Mouse (Mus musculus): Measurements from ENCODE around the gene Crybg2. TPM values are rescaled to one million over a fixed set of nuclear protein-coding genes. Genes with fewer than 3 reads are reported as not detected.

The Crybg2 gene
- polyA plus RNA-seq, 1 experiment: 5.7 TPM

DNA sequence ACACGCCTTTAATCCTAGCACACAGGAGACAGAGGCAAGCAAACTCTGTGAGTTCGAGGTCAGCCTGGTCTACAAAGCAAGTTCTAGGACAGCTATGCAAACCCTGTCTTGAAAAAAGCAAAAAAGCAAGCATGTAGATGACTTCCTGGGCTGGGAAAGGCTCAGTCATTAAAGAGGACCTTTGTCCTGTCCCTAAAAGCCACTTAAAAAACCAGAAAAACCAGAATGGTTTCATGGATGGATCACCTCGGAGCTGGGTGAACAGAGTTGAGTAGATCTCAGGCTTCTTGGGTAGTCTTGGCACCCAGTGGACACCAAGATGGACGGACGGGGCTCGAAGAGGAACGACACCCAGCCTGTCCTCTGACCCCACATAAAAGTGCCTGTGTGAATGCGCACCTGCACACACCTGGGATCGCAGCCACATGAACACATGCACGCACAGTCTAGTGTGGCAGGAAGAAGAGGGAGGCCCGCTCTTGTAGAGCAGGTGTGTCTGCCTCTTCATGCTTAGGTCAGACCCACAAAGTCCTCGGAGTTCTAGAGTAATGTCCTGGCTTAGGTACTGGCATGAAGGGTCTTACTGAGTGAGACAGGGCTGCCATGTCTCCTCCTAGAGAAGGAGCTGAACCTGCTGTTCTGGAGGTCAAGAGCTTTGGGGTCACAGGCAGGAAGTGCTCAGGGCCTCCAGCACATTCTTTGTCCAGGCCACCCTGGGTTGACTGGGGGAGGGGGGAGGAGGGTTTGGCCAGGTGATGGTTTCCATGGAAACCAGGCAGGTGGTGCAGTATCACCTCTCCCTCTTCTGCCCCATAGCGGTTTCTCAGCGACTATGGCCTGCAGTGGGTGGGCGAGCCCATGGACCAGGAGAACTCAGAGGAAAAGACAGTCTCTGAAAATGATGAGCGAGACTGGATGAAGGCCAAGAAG is 54.9 kb downstream of the Crybg2 start:
- WGBS: 33% methylated on average over 16 of the region's 16 CpGs
- no peak overlapping the region for H3K4me3 ChIP-seq (ENCODE audit: control insufficient read depth, insufficient read depth, low read length)
- H3K36me3 ChIP-seq (ENCODE audit: control insufficient read depth, insufficient read depth, low read length): no peaks in the 10 kb centered on the region
- DNase-seq: peak; percentile 60
- no peak for TF ChIP-seq CTCF (IDR thresholded peaks at IDR 0.05; ENCODE audit: borderline replicate concordance, control insufficient read depth, extremely low read depth, insufficient read depth, low read length, poor library complexity)
- TF ChIP-seq POLR2A (IDR thresholded peaks at IDR 0.05; ENCODE audit: control insufficient read depth, extremely low read depth, insufficient read depth, low read length, poor library complexity): no peak
- H3K27ac ChIP-seq (ENCODE audit: control insufficient read depth, insufficient read depth, low read length): peak overlapping the region; percentile 99
- H3K27me3 ChIP-seq (ENCODE audit: control insufficient read depth, insufficient read depth, low read length): no peaks in the 10 kb centered on the region
- peaks cover 90% of the 10 kb centered on the region for H3K4me1 ChIP-seq (replicated peaks; ENCODE audit: control insufficient read depth, insufficient read depth, low read length)

DNA sequence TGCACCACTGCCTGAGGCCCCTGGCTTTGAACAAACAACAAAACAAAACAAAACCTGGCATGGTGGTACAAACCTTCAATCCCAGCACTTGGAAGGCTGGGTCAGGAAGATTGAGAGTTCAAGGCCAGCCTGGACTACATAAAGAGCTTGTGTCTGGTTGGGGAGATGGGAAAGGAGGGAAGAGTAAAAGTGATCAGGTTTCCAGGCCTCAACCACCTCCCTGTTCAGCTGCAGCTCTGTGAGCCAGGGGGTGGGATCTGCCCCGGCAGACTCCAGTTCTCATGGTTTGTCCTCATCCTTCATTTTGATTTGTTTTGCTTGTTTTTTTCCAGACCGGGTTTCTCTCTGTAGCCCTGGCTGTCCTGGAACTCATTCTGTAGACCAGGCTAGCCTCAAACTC is 55.9 kb downstream of the Crybg2 start:
- H3K27ac ChIP-seq (ENCODE audit: control insufficient read depth, insufficient read depth, low read length): peak overlapping the region; percentile 99
- H3K27me3 ChIP-seq (ENCODE audit: control insufficient read depth, insufficient read depth, low read length): no peaks in the 10 kb centered on the region
- no peak for TF ChIP-seq POLR2A (IDR thresholded peaks at IDR 0.05; ENCODE audit: control insufficient read depth, extremely low read depth, insufficient read depth, low read length, poor library complexity)
- no peak for TF ChIP-seq CTCF (IDR thresholded peaks at IDR 0.05; ENCODE audit: borderline replicate concordance, control insufficient read depth, extremely low read depth, insufficient read depth, low read length, poor library complexity)
- no peak for DNase-seq
- H3K4me3 ChIP-seq (ENCODE audit: control insufficient read depth, insufficient read depth, low read length): no peak overlapping the region
- H3K4me1 ChIP-seq (replicated peaks; ENCODE audit: control insufficient read depth, insufficient read depth, low read length): peaks cover 95% of the 10 kb centered on the region
- 9% methylated on average over 2 of the region's 2 CpGs for WGBS
- H3K36me3 ChIP-seq (ENCODE audit: control insufficient read depth, insufficient read depth, low read length): no peaks in the 10 kb centered on the region

DNA sequence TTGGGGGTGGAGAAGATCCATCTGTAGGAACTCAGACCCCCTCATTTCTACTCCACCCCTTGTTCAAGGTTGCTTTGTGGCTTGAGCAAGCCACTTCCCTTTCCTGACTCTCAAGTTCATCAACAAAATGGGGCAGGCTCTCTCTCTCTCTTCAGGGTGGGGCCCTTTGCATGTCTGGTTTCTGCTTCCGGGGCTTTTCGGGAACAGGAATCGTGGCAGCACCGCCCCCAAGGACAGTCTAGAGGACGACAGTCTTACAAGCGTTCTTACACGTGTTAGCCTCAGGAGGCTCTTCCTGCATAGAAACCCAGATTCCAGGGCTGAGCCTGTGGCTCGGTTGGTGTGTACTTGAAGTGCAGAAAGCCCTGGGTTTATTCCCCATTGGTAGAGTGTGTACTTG is 56.4 kb downstream of the Crybg2 start:
- Histone ChIP-seq H3K27ac (ENCODE audit: control insufficient read depth, insufficient read depth, low read length) (peak overlapping the region; percentile 99), H3K27me3 (ENCODE audit: control insufficient read depth, insufficient read depth, low read length) (no peaks in the 10 kb centered on the region), H3K4me1 (replicated peaks; ENCODE audit: control insufficient read depth, insufficient read depth, low read length) (peaks cover 92% of the 10 kb centered on the region), H3K36me3 (ENCODE audit: control insufficient read depth, insufficient read depth, low read length) (no peaks in the 10 kb centered on the region), H3K4me3 (ENCODE audit: control insufficient read depth, insufficient read depth, low read length) (no peak overlapping the region)
- DNase-seq: peak; percentile 84
- TF ChIP-seq POLR2A (IDR thresholded peaks at IDR 0.05; ENCODE audit: control insufficient read depth, extremely low read depth, insufficient read depth, low read length, poor library complexity) (peak; percentile 50; the same call in 1 of the 2 replicates), CTCF (IDR thresholded peaks at IDR 0.05; ENCODE audit: borderline replicate concordance, control insufficient read depth, extremely low read depth, insufficient read depth, low read length, poor library complexity) (0 out of 2 replicates have a peak, but pooled peaks have one; percentile 40)
- 2% methylated on average over 8 of the region's 8 CpGs for WGBS

DNA sequence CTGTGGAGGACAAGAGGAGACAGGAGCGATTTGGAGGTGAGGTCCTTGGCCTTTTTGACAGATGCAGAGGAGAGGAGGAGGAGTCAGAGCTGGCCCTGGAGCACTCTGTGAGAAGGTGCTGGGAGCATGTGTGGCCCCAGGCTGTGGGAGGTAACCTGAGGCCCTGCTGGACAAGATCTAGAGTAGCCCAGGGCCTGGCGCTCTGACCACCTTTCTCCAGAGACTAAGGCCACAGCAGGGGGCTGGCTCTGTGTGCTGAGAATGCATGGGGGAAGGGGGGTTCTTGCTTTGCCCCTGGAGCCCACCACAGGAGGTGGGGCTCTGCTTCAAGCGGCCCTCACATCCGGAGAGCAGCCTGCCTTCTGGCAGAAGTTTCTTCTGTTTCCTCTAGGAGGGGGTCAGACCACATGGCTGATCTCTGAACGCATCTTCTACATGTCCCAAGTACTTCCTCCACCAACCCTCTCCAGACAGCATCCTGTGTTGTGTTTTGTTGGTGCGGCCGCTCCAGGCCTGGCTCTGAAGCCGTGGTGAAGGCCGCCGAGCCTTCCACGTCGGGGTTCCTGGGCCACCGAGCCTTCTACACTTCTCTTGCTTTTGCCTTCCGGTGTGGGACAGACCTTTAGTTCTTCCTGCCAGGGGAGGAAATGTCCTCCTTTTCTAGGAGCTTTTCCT is 57.6 kb downstream of the Crybg2 start:
- 3% methylated on average over 14 of the region's 14 CpGs for WGBS
- peak overlapping the region; percentile 30 for H3K4me3 ChIP-seq (ENCODE audit: control insufficient read depth, insufficient read depth, low read length)

DNA sequence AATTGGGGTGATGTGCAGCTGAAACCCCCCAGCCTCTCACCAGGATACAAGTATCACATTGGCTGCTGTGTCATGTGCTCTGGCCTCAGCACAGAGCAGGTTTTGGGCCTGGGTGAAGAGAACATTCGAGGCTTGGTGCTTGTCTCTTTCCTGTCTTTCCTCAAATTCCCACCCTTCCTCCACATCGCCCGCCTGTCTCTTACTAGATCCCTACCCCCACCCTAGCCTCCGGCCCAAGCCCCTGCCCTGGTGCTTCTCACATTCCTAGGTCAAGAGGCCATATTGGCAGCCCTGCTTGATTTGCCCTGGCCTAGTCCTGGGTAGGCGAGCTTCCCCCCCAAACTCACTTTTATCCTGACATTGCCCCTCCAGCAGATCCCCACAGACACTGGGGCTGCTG is 58.4 kb downstream of the Crybg2 start:
- TF ChIP-seq POLR2A (IDR thresholded peaks at IDR 0.05; ENCODE audit: control insufficient read depth, extremely low read depth, insufficient read depth, low read length, poor library complexity): no peak
- no peak for TF ChIP-seq CTCF (IDR thresholded peaks at IDR 0.05; ENCODE audit: borderline replicate concordance, control insufficient read depth, extremely low read depth, insufficient read depth, low read length, poor library complexity)
- peak overlapping the region; percentile 98 for H3K27ac ChIP-seq (ENCODE audit: control insufficient read depth, insufficient read depth, low read length)
- WGBS: 78% methylated on average over 5 of the region's 5 CpGs
- DNase-seq: no peak
- H3K4me1 ChIP-seq (replicated peaks; ENCODE audit: control insufficient read depth, insufficient read depth, low read length): peaks cover 89% of the 10 kb centered on the region
- H3K27me3 ChIP-seq (ENCODE audit: control insufficient read depth, insufficient read depth, low read length): no peaks in the 10 kb centered on the region
- peak overlapping the region; percentile 30 for H3K4me3 ChIP-seq (ENCODE audit: control insufficient read depth, insufficient read depth, low read length)
- H3K36me3 ChIP-seq (ENCODE audit: control insufficient read depth, insufficient read depth, low read length): no peaks in the 10 kb centered on the region

More for the DNA sequence above, 57.6 kb downstream of the Crybg2 start:
- Histone ChIP-seq H3K27ac (ENCODE audit: control insufficient read depth, insufficient read depth, low read length) (peak overlapping the region; percentile 98), H3K4me1 (replicated peaks; ENCODE audit: control insufficient read depth, insufficient read depth, low read length) (peaks cover 91% of the 10 kb centered on the region), H3K27me3 (ENCODE audit: control insufficient read depth, insufficient read depth, low read length) (no peaks in the 10 kb centered on the region), H3K36me3 (ENCODE audit: control insufficient read depth, insufficient read depth, low read length) (no peaks in the 10 kb centered on the region)
- TF ChIP-seq CTCF (IDR thresholded peaks at IDR 0.05; ENCODE audit: borderline replicate concordance, control insufficient read depth, extremely low read depth, insufficient read depth, low read length, poor library complexity): no peak
- TF ChIP-seq POLR2A (IDR thresholded peaks at IDR 0.05; ENCODE audit: control insufficient read depth, extremely low read depth, insufficient read depth, low read length, poor library complexity): no peak
- peak; percentile 75 for DNase-seq

GRCm38 (mm10) chr4:134119644-134120043 is 59.0 kb downstream of the Crybg2 start:
- Histone ChIP-seq H3K27me3 (ENCODE audit: control insufficient read depth, insufficient read depth, low read length) (no peaks in the 10 kb centered on the region), H3K4me3 (ENCODE audit: control insufficient read depth, insufficient read depth, low read length) (no peak overlapping the region), H3K4me1 (replicated peaks; ENCODE audit: control insufficient read depth, insufficient read depth, low read length) (peaks cover 89% of the 10 kb centered on the region), H3K36me3 (ENCODE audit: control insufficient read depth, insufficient read depth, low read length) (no peaks in the 10 kb centered on the region), H3K27ac (ENCODE audit: control insufficient read depth, insufficient read depth, low read length) (peak overlapping the region; percentile 98)
- WGBS: 61% methylated on average over 9 of the region's 9 CpGs
- TF ChIP-seq POLR2A (IDR thresholded peaks at IDR 0.05; ENCODE audit: control insufficient read depth, extremely low read depth, insufficient read depth, low read length, poor library complexity) (no peak), CTCF (IDR thresholded peaks at IDR 0.05; ENCODE audit: borderline replicate concordance, control insufficient read depth, extremely low read depth, insufficient read depth, low read length, poor library complexity) (no peak)
- DNase-seq: peak; percentile 59
